Mouse (Mus musculus) midbrain, embryonic 10.5 days (tissue): ENCODE data around the gene Slc9a5. TPM values are rescaled to one million over a fixed set of nuclear protein-coding genes. Genes with fewer than 3 reads are reported as not detected.
A peak's percentile ranks its signal among the peaks of the same experiment; 100 is the strongest.

ENCODE experiments used
- DNase-seq: peaks from one replicate; pipeline ENCODE4 v3.0.0-alpha.2; 2017; ENCODE audit warnings: low spot score
- H3K27ac ChIP-seq: fragments of 300-500 bp; sonication (generic); replicated peaks from 2 replicates; pipeline ENCODE4 v1.5.1; 2016; ENCODE audit warnings: mild to moderate bottlenecking
- H3K27me3 ChIP-seq: fragments of 300-500 bp; sonication (generic); 2 replicates; pipeline ENCODE4 v1.6.1; 2016; ENCODE audit warnings: low read depth, mild to moderate bottlenecking; ENCODE audit not compliant: poor library complexity, severe bottlenecking
- H3K36me3 ChIP-seq: fragments of 300-500 bp; sonication (generic); 2 replicates; pipeline ENCODE4 v1.6.1; 2016; ENCODE audit warnings: mild to moderate bottlenecking, moderate library complexity
- H3K4me1 ChIP-seq: fragments of 300-500 bp; sonication (generic); 2 replicates; pipeline ENCODE4 v1.6.1; 2016
- H3K4me3 ChIP-seq: fragments of 300-500 bp; sonication (generic); 2 replicates; pipeline ENCODE4 v1.5.1; 2016; ENCODE audit warnings: mild to moderate bottlenecking, moderate library complexity
- H3K9me3 ChIP-seq: fragments of 300-500 bp; sonication (generic); replicated peaks from 2 replicates; pipeline ENCODE4 v1.6.1; 2016; ENCODE audit warnings: mild to moderate bottlenecking
- WGBS: fragments of 180-500 bp; shearing (Covaris S2); methylation state at CpG from one replicate; pipeline ENCODE4 v1.1.7; 2016; 5-methylcytosine and 5-hydroxymethylcytosine counted together
- polyA plus RNA-seq: library from polyadenylated mRNA; unstranded; fragments of >200 nt; fragmentation: Nextera tagmentation; extraction: Ambion mirVana; gene quantifications from 2 replicates; pipeline ENCODE4 v1.2.1, GENCODE M21; 2016

Gene Slc9a5
- polyA plus RNA-seq, 1 experiment from 2014 or later, result 4.1 TPM

GRCm38 (mm10) chr8:105372473-105372872 lies 23.8 kb downstream of the Slc9a5 start:
- Histone ChIP-seq H3K4me1 (peaks cover 12% of the 10 kb centered on the region), H3K9me3 (peaks cover 10% of the 10 kb centered on the region; the same call in 1 of the 2 replicates), H3K36me3 (peaks cover 14% of the 10 kb centered on the region), H3K27me3 (peaks cover 18% of the 10 kb centered on the region; the same call in 1 of the 2 replicates), H3K4me3 (no peak overlapping the region), H3K27ac (no peak overlapping the region)
- WGBS, result 77% methylated on average over 9 of the region's 9 CpGs
- DNase-seq, result no peak

DNA sequence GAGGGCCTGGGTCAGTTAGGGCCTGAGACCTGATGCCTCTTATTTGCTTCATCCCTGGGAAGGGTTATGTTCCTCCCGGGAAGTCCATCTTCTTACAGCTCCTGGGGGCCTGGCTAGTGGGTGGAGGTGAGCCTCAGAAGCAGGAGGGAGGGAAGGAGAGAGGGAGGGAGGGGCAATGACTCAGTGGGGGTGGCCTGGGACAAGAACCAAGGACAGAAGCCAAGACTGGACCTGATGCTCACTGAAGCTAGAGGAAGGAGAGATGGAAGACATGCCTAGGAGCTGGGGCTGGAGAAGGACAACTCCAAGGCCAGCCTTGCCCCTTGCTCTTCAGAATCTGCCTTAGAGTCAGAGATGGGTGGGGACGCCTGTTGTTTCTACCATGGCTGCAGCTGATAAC lies 24.4 kb downstream of the Slc9a5 start, which contains the start of gene Plekhg4:
Gene Plekhg4 (plus strand): TSS at position 243 of the 400 bp plus-strand sequence.
- H3K9me3 ChIP-seq, result peaks cover 10% of the 10 kb centered on the region; the same call in 1 of the 2 replicates
- no peak for DNase-seq
- peak within 1 kb of the TSS; percentile 46; the same call in 1 of the 2 replicates for H3K4me3 ChIP-seq
- 62% methylated on average over 2 of the region's 2 CpGs for WGBS
- H3K27ac ChIP-seq, result no peak within 1 kb of the TSS
- peaks cover 12% of the 10 kb centered on the region for H3K4me1 ChIP-seq
- peaks cover 18% of the 10 kb centered on the region; the same call in 1 of the 2 replicates for H3K27me3 ChIP-seq
- H3K36me3 ChIP-seq, result peaks cover 8% of the 10 kb centered on the region

GRCm38 (mm10) chr8:105374513-105374966 lies 25.9 kb downstream of the Slc9a5 start:
- H3K4me1 ChIP-seq, result peaks cover 15% of the 10 kb centered on the region
- 27% methylated on average over 33 of the region's 33 CpGs for WGBS
- H3K9me3 ChIP-seq, result peaks cover 10% of the 10 kb centered on the region; the same call in 1 of the 2 replicates
- DNase-seq, result peak; percentile 49
- H3K36me3 ChIP-seq, result no peaks in the 10 kb centered on the region
- peaks cover 18% of the 10 kb centered on the region; the same call in 1 of the 2 replicates for H3K27me3 ChIP-seq
- peak overlapping the region; percentile 46 for H3K4me3 ChIP-seq
- peak overlapping the region; percentile 42; the same call in 1 of the 2 replicates for H3K27ac ChIP-seq

DNA sequence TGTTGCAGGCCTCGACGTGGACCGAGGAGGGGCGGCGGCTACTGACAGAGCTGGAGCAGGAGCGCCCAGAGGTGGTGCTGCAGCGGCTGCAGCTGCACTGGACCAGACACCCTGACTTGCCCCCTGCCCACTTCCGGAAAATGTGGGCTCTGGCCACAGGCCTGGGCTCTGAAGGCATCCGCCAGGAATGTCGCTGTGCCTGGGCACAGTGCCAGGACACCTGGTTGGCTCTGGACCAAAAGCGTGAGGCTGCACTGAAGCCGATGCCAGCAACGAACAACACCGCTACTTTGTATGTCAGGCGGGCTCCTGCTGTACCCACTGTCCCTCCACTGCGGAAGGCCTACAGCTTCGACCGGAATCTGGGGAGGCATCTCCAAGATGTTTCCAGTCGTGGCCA lies 30.0 kb downstream of the Slc9a5 start:
- no peak overlapping the region for H3K27ac ChIP-seq
- H3K27me3 ChIP-seq, result peaks cover 9% of the 10 kb centered on the region; the same call in 1 of the 2 replicates

GRCm38 (mm10) chr8:105380308-105380707 lies 31.7 kb downstream of the Slc9a5 start:
- no peak overlapping the region for H3K4me3 ChIP-seq
- H3K4me1 ChIP-seq, result peaks cover 5% of the 10 kb centered on the region; the same call in 1 of the 2 replicates
- H3K27me3 ChIP-seq, result no peaks in the 10 kb centered on the region
- 0 out of 2 replicates have a peak overlapping the region, but pooled peaks have one; percentile 6 for H3K27ac ChIP-seq
- WGBS, result 87% methylated on average over 12 of the region's 12 CpGs
- peaks cover under 1% of the 10 kb centered on the region; the same call in 1 of the 2 replicates for H3K9me3 ChIP-seq
- no peaks in the 10 kb centered on the region for H3K36me3 ChIP-seq
- no peak for DNase-seq

More for the DNA sequence above, 30.0 kb downstream of the Slc9a5 start:
- no peaks in the 10 kb centered on the region for H3K36me3 ChIP-seq
- no peak overlapping the region for H3K4me3 ChIP-seq
- DNase-seq, result no peak
- peaks cover 15% of the 10 kb centered on the region for H3K4me1 ChIP-seq
- WGBS, result 85% methylated on average over 19 of the region's 19 CpGs
- peaks cover 10% of the 10 kb centered on the region; the same call in 1 of the 2 replicates for H3K9me3 ChIP-seq

GRCm38 (mm10) chr8:105384070-105384469 lies 35.4 kb downstream of the Slc9a5 start:
- Histone ChIP-seq H3K27me3 (no peaks in the 10 kb centered on the region), H3K9me3 (no peaks in the 10 kb centered on the region), H3K4me1 (no peaks in the 10 kb centered on the region; the same call in 1 of the 2 replicates), H3K4me3 (no peak overlapping the region), H3K27ac (no peak overlapping the region), H3K36me3 (no peaks in the 10 kb centered on the region)
- 92% methylated on average over 2 of the region's 2 CpGs for WGBS
- DNase-seq, result no peak

DNA sequence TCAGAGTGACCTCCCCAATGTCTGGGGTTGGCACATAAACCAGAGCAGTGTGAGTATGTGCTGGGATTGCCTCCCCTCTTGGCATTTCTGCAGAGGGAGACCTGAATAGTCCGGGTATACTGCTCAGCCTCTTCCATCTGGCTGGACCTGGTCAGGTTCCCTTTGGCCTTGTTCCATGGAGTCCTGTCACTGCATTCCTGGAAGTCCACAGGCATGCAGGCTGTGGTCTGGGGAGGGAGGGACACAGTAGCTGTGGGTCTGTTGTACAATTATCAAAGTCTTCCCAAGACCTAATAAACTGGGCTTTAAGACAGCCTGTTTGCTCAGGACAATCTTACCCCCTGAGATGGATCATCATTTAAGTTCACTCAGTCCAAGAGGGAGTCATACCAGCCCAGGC lies 38.5 kb downstream of the Slc9a5 start:
- Histone ChIP-seq H3K27ac (no peak overlapping the region), H3K27me3 (no peaks in the 10 kb centered on the region), H3K36me3 (no peaks in the 10 kb centered on the region), H3K4me1 (no peaks in the 10 kb centered on the region; the same call in 1 of the 2 replicates), H3K9me3 (no peaks in the 10 kb centered on the region), H3K4me3 (no peak overlapping the region)
- WGBS, result 73% methylated on average over 1 of the region's 1 CpGs
- no peak for DNase-seq

- no peak for DNase-seq
- H3K4me3 ChIP-seq, result no peak overlapping the region
- WGBS, result 87% methylated on average over 6 of the region's 6 CpGs
These were observed 40.5 kb downstream of the Slc9a5 start for GRCm38 (mm10) chr8:105389096-105389495.

DNA sequence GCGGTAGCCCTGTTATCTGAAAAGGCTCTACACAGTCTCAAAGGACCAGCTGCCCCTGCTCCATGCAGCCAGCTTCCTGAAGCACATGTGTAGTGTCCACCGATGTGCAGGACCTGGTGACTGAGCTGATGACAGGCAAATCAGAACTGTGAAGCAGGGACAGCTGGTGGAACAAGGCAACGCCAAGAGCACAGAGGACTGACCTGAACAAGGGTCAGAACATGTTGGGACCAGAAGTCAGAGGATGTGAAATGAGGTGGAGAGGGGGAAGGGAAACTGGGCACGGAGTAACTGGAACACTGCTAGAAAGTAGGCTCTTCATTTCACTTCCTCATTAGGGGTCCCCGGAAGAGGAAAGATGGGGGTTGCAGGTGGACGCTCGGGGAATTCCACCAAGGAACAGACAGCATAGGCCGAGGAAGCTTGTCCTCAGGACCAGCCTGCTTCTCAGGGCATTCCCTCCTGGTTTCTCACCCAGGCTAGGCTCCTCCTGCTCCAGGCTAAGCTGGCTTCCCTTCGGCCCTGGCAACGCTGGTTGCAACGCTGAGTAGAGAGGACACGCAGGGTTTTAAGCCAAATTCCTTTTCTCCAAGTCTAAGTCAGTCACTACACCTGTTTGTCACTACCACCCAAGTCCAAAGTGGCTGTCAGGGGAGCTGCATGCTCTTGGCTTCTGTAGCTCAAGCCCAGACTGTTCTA lies 44.6 kb downstream of the Slc9a5 start:
- no peak for DNase-seq
- no peak overlapping the region for H3K27ac ChIP-seq
- no peaks in the 10 kb centered on the region for H3K4me1 ChIP-seq
- H3K36me3 ChIP-seq, result no peaks in the 10 kb centered on the region
- H3K4me3 ChIP-seq, result no peak overlapping the region
- no peaks in the 10 kb centered on the region for H3K9me3 ChIP-seq
- no peaks in the 10 kb centered on the region for H3K27me3 ChIP-seq
- 92% methylated on average over 12 of the region's 12 CpGs for WGBS

More at GRCm38 (mm10) chr8:105389096-105389495, 40.5 kb downstream of the Slc9a5 start:
- H3K27me3 ChIP-seq, result no peaks in the 10 kb centered on the region
- no peaks in the 10 kb centered on the region for H3K36me3 ChIP-seq
- no peak overlapping the region for H3K27ac ChIP-seq
- H3K4me1 ChIP-seq, result no peaks in the 10 kb centered on the region; the same call in 1 of the 2 replicates
- H3K9me3 ChIP-seq, result no peaks in the 10 kb centered on the region

DNA sequence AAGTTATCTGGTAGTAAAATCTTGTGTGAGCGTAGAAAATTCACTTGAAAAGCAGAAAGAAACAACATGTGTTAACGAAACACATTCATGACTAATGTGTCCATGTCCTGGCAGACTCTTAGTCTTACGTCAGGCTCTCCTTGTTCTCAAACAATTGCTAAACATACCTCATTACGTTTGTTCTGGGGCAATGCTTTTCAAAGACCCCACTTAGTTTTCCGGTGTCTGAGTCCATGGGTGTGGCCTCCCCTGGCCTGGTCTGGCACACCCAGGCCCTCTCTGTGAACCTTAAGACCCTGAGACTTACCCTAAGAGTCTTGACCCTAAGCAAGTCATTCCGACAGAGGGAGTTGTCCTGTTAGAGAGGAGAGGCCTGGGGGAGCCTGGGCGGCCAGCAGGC lies 45.3 kb downstream of the Slc9a5 start:
- Histone ChIP-seq H3K27me3 (no peaks in the 10 kb centered on the region), H3K27ac (no peak overlapping the region), H3K4me1 (no peaks in the 10 kb centered on the region), H3K36me3 (no peaks in the 10 kb centered on the region), H3K9me3 (no peaks in the 10 kb centered on the region), H3K4me3 (no peak overlapping the region)
- WGBS, result 77% methylated on average over 7 of the region's 7 CpGs
- DNase-seq, result no peak

DNA sequence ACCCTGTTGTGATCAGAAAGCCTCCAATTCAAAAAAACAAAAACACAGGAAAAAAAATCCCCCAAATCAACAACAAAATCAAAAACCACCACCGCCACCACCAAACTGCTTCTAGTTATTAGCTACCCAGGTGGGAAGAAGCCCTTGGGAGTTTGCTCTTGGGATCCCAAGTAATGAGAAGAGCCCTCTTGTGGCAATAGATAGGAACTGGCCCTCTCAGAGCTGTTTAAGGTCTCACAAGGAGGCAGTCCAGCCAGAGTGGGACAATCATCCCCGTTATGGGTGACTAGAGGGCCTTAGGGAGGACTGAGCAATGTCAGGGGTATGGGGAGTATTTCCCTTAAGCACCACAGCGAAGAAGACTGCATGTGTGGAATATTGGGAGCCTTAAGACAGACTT lies 49.1 kb downstream of the Slc9a5 start:
- no peak overlapping the region for H3K4me3 ChIP-seq
- no peaks in the 10 kb centered on the region for H3K27me3 ChIP-seq
- no peaks in the 10 kb centered on the region for H3K36me3 ChIP-seq
- H3K27ac ChIP-seq, result no peak overlapping the region
- H3K4me1 ChIP-seq, result peaks cover 14% of the 10 kb centered on the region
- H3K9me3 ChIP-seq, result no peaks in the 10 kb centered on the region; the same call in 1 of the 2 replicates
- no peak for DNase-seq
- 49% methylated on average over 3 of the region's 3 CpGs for WGBS

GRCm38 (mm10) chr8:105400016-105400415 lies 51.4 kb downstream of the Slc9a5 start:
- no peak overlapping the region for H3K4me3 ChIP-seq
- H3K9me3 ChIP-seq, result no peaks in the 10 kb centered on the region; the same call in 1 of the 2 replicates
- no peaks in the 10 kb centered on the region for H3K36me3 ChIP-seq
- 92% methylated on average over 5 of the region's 5 CpGs for WGBS
- no peak for DNase-seq
- peaks cover 14% of the 10 kb centered on the region for H3K4me1 ChIP-seq
- no peak overlapping the region for H3K27ac ChIP-seq
- H3K27me3 ChIP-seq, result no peaks in the 10 kb centered on the region

DNA sequence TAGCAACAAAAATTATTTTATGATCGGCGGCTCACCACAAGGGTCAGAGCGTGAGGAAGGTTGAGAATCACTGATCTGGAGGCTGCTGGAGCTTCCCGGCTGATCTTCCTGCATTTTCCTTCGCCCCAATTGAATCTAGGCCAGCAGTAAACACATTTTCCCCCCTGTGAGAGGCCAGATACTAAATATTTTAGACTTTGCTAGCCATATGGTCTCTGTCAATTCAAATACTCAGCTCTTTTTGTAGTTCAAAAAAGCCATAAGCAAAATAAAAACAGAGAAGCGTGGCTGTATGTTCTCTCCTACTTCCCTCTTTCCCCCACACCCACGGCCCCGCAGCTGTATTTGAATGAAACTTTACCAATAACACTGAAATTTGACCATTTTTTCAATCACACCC lies 54.8 kb downstream of the Slc9a5 start:
- Histone ChIP-seq H3K36me3 (no peaks in the 10 kb centered on the region), H3K27ac (no peak overlapping the region), H3K4me3 (no peak overlapping the region), H3K27me3 (no peaks in the 10 kb centered on the region), H3K9me3 (no peaks in the 10 kb centered on the region; the same call in 1 of the 2 replicates), H3K4me1 (peaks cover 14% of the 10 kb centered on the region)
- WGBS, result 89% methylated on average over 8 of the region's 8 CpGs
- DNase-seq, result no peak
